Mouse (Mus musculus): ENCODE measurements around the gene Dqx1. TPM values are rescaled to one million over a fixed set of nuclear protein-coding genes. Genes with fewer than 3 reads are reported as not detected.

The Dqx1 gene
- polyA plus RNA-seq, 1 experiment from 2014 or later = 6.1 TPM

DNA sequence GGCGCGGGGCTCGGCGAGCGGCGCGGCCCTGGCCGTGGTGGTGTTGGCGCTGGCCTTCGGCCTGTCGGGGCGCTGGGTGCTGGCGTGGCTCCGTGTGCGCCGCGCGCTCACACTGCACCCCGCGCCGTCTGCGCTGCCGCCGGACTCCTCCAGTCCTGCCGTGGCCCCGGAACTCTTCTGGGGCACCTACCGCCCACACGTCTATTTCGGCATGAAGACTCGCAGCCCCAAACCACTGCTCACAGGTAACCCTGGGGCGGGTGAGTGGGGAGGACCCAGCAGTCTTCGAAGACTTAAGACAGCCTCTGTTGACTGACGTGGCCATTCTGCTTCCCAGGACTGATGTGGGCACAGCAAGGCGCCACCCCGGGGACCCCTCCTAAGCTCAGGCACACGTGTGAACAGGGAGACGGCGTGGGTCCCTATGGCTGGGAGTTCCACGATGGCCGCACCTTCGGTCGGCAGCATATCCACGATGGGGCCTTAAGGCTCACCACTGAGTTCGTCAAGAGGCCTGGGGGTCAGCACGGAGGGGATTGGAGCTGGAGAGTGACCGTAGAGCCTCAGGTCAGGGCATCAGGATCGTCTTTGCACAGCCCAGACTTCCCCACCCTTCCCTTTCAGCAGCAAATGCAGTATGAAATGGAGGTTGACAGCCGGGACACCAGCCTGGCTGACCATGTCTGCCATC, 58.2 kb downstream of the Dqx1 start:
- ATAC-seq (replicated peaks; ENCODE audit: low FRiP score) (no peak; the same call in 1 of the 2 replicates), DNase-seq (ENCODE audit: low spot score) (no peak)
- no peaks in the 10 kb centered on the region for H3K27me3 ChIP-seq (replicated peaks; ENCODE audit: control insufficient read depth, insufficient read depth, low read length)
- peaks cover 19% of the 10 kb centered on the region; the same call in 1 of the 2 replicates for H3K36me3 ChIP-seq (ENCODE audit: control insufficient read depth, insufficient read depth, low read length)
- H3K9ac ChIP-seq (ENCODE audit: low read depth, low read length) = peak overlapping the region; percentile 96
- H3K4me1 ChIP-seq (replicated peaks; ENCODE audit: control insufficient read depth, insufficient read depth, low read length) = peaks cover 43% of the 10 kb centered on the region
- 2% methylated on average over 22 of the region's 48 CpGs for WGBS
- peak overlapping the region; percentile 90 for H3K27ac ChIP-seq (ENCODE audit: low read depth, low read length)
- H3K9me3 ChIP-seq (ENCODE audit: control insufficient read depth, low read length) = no peaks in the 10 kb centered on the region
- peak overlapping the region; percentile 85 for H3K4me3 ChIP-seq (ENCODE audit: low read depth, low read length)
- H3K4me2 ChIP-seq = peak overlapping the region; percentile 97

DNA sequence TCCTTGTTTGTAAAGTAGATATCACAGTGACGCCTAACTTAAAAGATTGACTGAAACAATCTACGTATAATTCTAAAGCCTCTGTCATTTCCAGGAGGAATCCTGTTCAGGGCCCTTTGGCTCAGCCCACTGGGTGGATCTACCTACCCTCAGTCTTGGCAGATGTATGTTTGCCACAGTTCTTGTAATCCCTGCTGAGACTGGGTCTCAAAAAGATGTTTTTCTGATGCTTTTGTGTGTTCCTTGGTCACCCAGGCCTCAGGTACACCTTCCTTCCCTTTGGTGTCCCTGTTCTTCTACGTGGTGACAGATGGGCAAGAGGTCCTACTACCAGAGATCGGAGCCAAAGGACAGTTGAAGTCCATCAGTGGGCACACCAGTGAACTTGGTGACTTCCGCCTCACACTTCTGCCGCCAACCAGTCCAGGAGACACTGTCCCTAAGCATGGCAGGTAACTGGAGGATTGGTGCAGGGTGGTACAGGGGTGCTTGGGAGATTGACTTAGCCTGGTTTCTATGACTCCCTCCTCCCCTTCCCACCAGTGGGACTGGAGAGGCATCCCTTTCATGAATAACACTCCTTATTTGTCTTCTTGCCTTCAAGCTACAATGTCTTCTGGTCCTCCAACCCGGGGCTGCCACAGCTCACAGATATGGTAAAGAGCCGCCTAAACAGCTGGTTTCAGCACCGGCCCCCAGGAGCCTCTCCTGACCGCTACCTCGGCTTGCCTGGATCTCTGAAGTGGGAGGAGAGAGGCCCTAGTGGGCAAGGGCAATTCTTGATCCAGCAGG, 58.9 kb downstream of the Dqx1 start:
- Histone ChIP-seq H3K27ac (ENCODE audit: low read depth, low read length) (peak overlapping the region; percentile 90; the same call in 1 of the 2 replicates), H3K36me3 (ENCODE audit: control insufficient read depth, insufficient read depth, low read length) (peaks cover 19% of the 10 kb centered on the region; the same call in 1 of the 2 replicates), H3K9ac (ENCODE audit: low read depth, low read length) (peak overlapping the region; percentile 96), H3K4me3 (ENCODE audit: low read depth, low read length) (peak overlapping the region; percentile 85), H3K9me3 (ENCODE audit: control insufficient read depth, low read length) (no peaks in the 10 kb centered on the region), H3K27me3 (replicated peaks; ENCODE audit: control insufficient read depth, insufficient read depth, low read length) (no peaks in the 10 kb centered on the region), H3K4me1 (replicated peaks; ENCODE audit: control insufficient read depth, insufficient read depth, low read length) (peaks cover 40% of the 10 kb centered on the region), H3K4me2 (peak overlapping the region; percentile 97)
- 67% methylated on average over 11 of the region's 11 CpGs for WGBS
- no peak for DNase-seq (ENCODE audit: low spot score)
- no peak for ATAC-seq (replicated peaks; ENCODE audit: low FRiP score)

MicroRNAs encoded within 50 kb of the gene (microRNA counts, 519-probe panel; counts per million panel counts)
- not detected for microRNA mmu-miR-3470a+mmu-miR-3470b

Small RNA genes within 50 kb of the gene (microRNA-seq; reads per million reads assigned to microRNA genes)
- not detected for gene Mir3470a (ENCODE audit: borderline number of aligned reads)
- gene Mir7040 (ENCODE audit: borderline number of aligned reads) = not detected

Other genes with a start within 250 kb of the Dqx1 start
- 0.14 and 0.34 TPM in 2 replicates for gene Sema4f, start 118.1 kb upstream of the Dqx1 start, polyA plus RNA-seq (2014; fragmentation: Nextera tagmentation; extraction: Ambion mirVana)
- 6.8 and 8.2 TPM in 2 replicates for gene M1ap, start 110.9 kb upstream of the Dqx1 start, polyA plus RNA-seq (2014; fragmentation: Nextera tagmentation; extraction: Ambion mirVana)
- gene Dok1, start 24.4 kb upstream of the Dqx1 start, polyA plus RNA-seq (2014; fragmentation: Nextera tagmentation; extraction: Ambion mirVana) = 12.6 and 17.2 TPM in 2 replicates
- 5.0 and 6.2 TPM in 2 replicates for gene Loxl3, start 23.7 kb upstream of the Dqx1 start, polyA plus RNA-seq (2014; fragmentation: Nextera tagmentation; extraction: Ambion mirVana)
- gene Aup1, start 3.3 kb upstream of the Dqx1 start, polyA plus RNA-seq (2014; fragmentation: Nextera tagmentation; extraction: Ambion mirVana) = 220 and 230 TPM in 2 replicates
- gene Htra2, start 2.6 kb upstream of the Dqx1 start, polyA plus RNA-seq (2014; fragmentation: Nextera tagmentation; extraction: Ambion mirVana) = 102 and 103 TPM in 2 replicates
- 0.30 and 0.95 TPM in 2 replicates for gene Tlx2, start 12.4 kb downstream of the Dqx1 start, polyA plus RNA-seq (2014; fragmentation: Nextera tagmentation; extraction: Ambion mirVana)
- gene Pcgf1, start 20.0 kb downstream of the Dqx1 start, polyA plus RNA-seq (2014; fragmentation: Nextera tagmentation; extraction: Ambion mirVana) = 25.0 and 27.8 TPM in 2 replicates
- gene Lbx2, start 28.5 kb downstream of the Dqx1 start, polyA plus RNA-seq (2014; fragmentation: Nextera tagmentation; extraction: Ambion mirVana) = 0.53 and 0.73 TPM in 2 replicates
- gene Ccdc142, start 43.8 kb downstream of the Dqx1 start, polyA plus RNA-seq (2014; fragmentation: Nextera tagmentation; extraction: Ambion mirVana) = 2.0 and 2.5 TPM in 2 replicates
- 2.7 and 2.9 TPM in 2 replicates for gene Gm42688, start 43.8 kb downstream of the Dqx1 start, polyA plus RNA-seq (2014; fragmentation: Nextera tagmentation; extraction: Ambion mirVana)
- 110 and 115 TPM in 2 replicates for gene Mrpl53, start 51.2 kb downstream of the Dqx1 start, polyA plus RNA-seq (2014; fragmentation: Nextera tagmentation; extraction: Ambion mirVana)
- 88.9 and 89.6 TPM in 2 replicates for gene Mogs, start 57.7 kb downstream of the Dqx1 start, polyA plus RNA-seq (2014; fragmentation: Nextera tagmentation; extraction: Ambion mirVana)
- 45.1 and 50.3 TPM in 2 replicates for gene Wbp1, start 63.7 kb downstream of the Dqx1 start, polyA plus RNA-seq (2014; fragmentation: Nextera tagmentation; extraction: Ambion mirVana)
- gene Ino80b, start 67.6 kb downstream of the Dqx1 start, polyA plus RNA-seq (2014; fragmentation: Nextera tagmentation; extraction: Ambion mirVana) = 15.8 and 17.6 TPM in 2 replicates
- gene Rtkn, start 77.6 kb downstream of the Dqx1 start, polyA plus RNA-seq (2014; fragmentation: Nextera tagmentation; extraction: Ambion mirVana) = 14.7 and 15.4 TPM in 2 replicates
- 2.3 and 4.3 TPM in 2 replicates for gene Wdr54, start 98.6 kb downstream of the Dqx1 start, polyA plus RNA-seq (2014; fragmentation: Nextera tagmentation; extraction: Ambion mirVana)
- 0.08 and 0.12 TPM in 2 replicates for gene 1700003E16Rik, start 98.6 kb downstream of the Dqx1 start, polyA plus RNA-seq (2014; fragmentation: Nextera tagmentation; extraction: Ambion mirVana)
- 56.3 and 63.4 TPM in 2 replicates for gene Dctn1, start 108.1 kb downstream of the Dqx1 start, polyA plus RNA-seq (2014; fragmentation: Nextera tagmentation; extraction: Ambion mirVana)
- gene Slc4a5, start 162.0 kb downstream of the Dqx1 start, polyA plus RNA-seq (2014; fragmentation: Nextera tagmentation; extraction: Ambion mirVana) = 0.23 and 0.41 TPM in 2 replicates